Mouse (Mus musculus) kidney, adult 2 months (tissue): ENCODE results near the gene Tbc1d24.

Experiments used
- CTCF ChIP-seq: fragments of 200-500 bp; conservative IDR thresholded peaks from 2 replicates; pipeline ENCODE4 v1.5.1; 2011; ENCODE audit warnings: low read depth, mild to moderate bottlenecking, control low read depth, low read length, moderate library complexity, mixed read lengths; ENCODE audit not compliant: insufficient read depth, insufficient read length
- POLR2A ChIP-seq: fragments of 200-500 bp; IDR thresholded peaks from one replicate; pipeline ENCODE4 v1.6.1; 2011; ENCODE audit warnings: low read depth, low read length, control low read depth

DNA sequence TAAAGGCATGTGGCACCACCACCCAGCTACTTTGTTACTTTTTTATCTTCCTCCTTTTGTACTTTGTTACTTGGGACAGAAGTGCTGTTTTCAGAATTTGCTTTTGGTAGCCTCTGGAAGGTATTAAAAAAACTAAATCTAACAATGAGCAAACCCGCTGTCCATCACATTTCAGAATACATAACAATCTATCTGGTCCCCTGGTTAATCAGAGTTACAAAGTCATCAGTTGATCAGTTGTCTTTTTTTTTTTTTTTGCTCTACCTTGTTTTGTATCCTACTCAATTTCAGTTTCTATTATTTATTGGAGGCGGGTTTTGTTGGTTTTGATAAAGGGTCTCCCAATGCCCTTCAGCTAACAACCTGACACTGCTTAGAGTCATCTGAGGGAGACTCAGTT is 47.0 kb upstream of the Tbc1d24 start:
- TF ChIP-seq CTCF (no peak), POLR2A (no peak)
